Mouse (Mus musculus) hindbrain, embryonic 11.5 days (tissue): ENCODE data around the gene Dpy19l1. TPM values are rescaled to one million over a fixed set of nuclear protein-coding genes. Genes with fewer than 3 reads are reported as not detected.

ENCODE experiments used
- ATAC-seq: fragments of 200-750 bp; cut with Nextera tagmentation; 2 replicates; pipeline ENCODE4 v1.8.0; 2017; ENCODE audit warnings: mild to moderate bottlenecking, moderate TSS enrichment, moderate library complexity; ENCODE audit not compliant: low FRiP score
- DNase-seq: peaks from one replicate; pipeline ENCODE4 v3.0.0-alpha.2; 2015; ENCODE audit warnings: low spot score
- H3K27ac ChIP-seq: fragments of 300-500 bp; sonication (generic); 2 replicates; pipeline ENCODE4 v1.5.1; 2014; ENCODE audit warnings: mild to moderate bottlenecking, low read depth, low read length
- H3K27me3 ChIP-seq: fragments of 300-500 bp; sonication (generic); 2 replicates; pipeline ENCODE4 v1.6.1; 2014; ENCODE audit warnings: mild to moderate bottlenecking, low read length, moderate library complexity, mixed read lengths; ENCODE audit not compliant: control insufficient read depth, insufficient read depth
- H3K36me3 ChIP-seq: fragments of 300-500 bp; sonication (generic); 2 replicates; pipeline ENCODE4 v1.6.1; 2014; ENCODE audit warnings: mild to moderate bottlenecking, low read length, moderate library complexity, mixed read lengths; ENCODE audit not compliant: control insufficient read depth, insufficient read depth
- H3K4me1 ChIP-seq: fragments of 300-500 bp; sonication (generic); replicated peaks from 2 replicates; pipeline ENCODE4 v1.6.1; 2014; ENCODE audit warnings: low read length, mixed read lengths; ENCODE audit not compliant: control insufficient read depth, insufficient read depth
- H3K4me2 ChIP-seq: fragments of 300-500 bp; sonication (generic); replicated peaks from 2 replicates; pipeline ENCODE4 v1.6.1; 2014; ENCODE audit warnings: mild to moderate bottlenecking, low read depth, low read length
- H3K4me3 ChIP-seq: fragments of 300-500 bp; sonication (generic); 2 replicates; pipeline ENCODE4 v1.5.1; 2014; ENCODE audit warnings: low read depth, low read length
- H3K9ac ChIP-seq: fragments of 300-500 bp; sonication (generic); 2 replicates; pipeline ENCODE4 v1.6.1; 2014; ENCODE audit warnings: low read depth, low read length
- H3K9me3 ChIP-seq: fragments of 300-500 bp; sonication (generic); 2 replicates; pipeline ENCODE4 v1.6.1; 2016; ENCODE audit warnings: low read length; ENCODE audit not compliant: control insufficient read depth
- WGBS: fragments of 180-500 bp; shearing (Covaris S2); extraction: QIAGEN DNeasy Blood & Tissue Kit; methylation state at CpG from one replicate; pipeline ENCODE4 v1.1.7; 2014; 5-methylcytosine and 5-hydroxymethylcytosine counted together
- polyA plus RNA-seq: library from polyadenylated mRNA; unstranded; fragments of >200 nt; fragmentation: Nextera tagmentation; extraction: Ambion mirVana; gene quantifications from 2 replicates; pipeline ENCODE4 v1.2.1, GENCODE M21; 2014

Dpy19l1 gene
- 14.7 and 14.8 TPM in 2 replicates for polyA plus RNA-seq

- WGBS = under 1% methylated on average over 66 of the region's 99 CpGs
- Histone ChIP-seq H3K9ac (peak within 1 kb of the TSS; percentile 75), H3K27ac (peak within 1 kb of the TSS; percentile 89), H3K4me1 (no peaks in the 10 kb centered on the region; the same call in 1 of the 2 replicates), H3K4me3 (peak within 1 kb of the TSS; percentile 56), H3K27me3 (no peaks in the 10 kb centered on the region), H3K36me3 (no peaks in the 10 kb centered on the region), H3K9me3 (no peaks in the 10 kb centered on the region), H3K4me2 (peak within 1 kb of the TSS; percentile 60)
- peak; percentile 94 for DNase-seq
- ATAC-seq = peak; percentile 98
Observed at GRCm38 (mm10) chr9:24503067-24503857, at the start of gene Dpy19l1. Gene Dpy19l1 (minus strand): TSS chr9:24503140.

- ATAC-seq (no peak), DNase-seq (peak; percentile 5)
- Histone ChIP-seq H3K27me3 (no peaks in the 10 kb centered on the region), H3K4me3 (no peak overlapping the region), H3K36me3 (no peaks in the 10 kb centered on the region), H3K9ac (no peak overlapping the region), H3K4me2 (no peak overlapping the region), H3K27ac (no peak overlapping the region), H3K9me3 (no peaks in the 10 kb centered on the region), H3K4me1 (no peaks in the 10 kb centered on the region)
- 43% methylated on average over 2 of the region's 2 CpGs for WGBS
Observed at GRCm38 (mm10) chr9:24538159-24538558, 35.2 kb upstream of the Dpy19l1 start.

GRCm38 (mm10) chr9:24516575-24517139, 13.7 kb upstream of the Dpy19l1 start:
- no peak overlapping the region for H3K4me2 ChIP-seq
- peak; percentile 69; the same call in 1 of the 2 replicates for ATAC-seq
- DNase-seq = peak; percentile 66
- H3K9ac ChIP-seq = no peak overlapping the region
- H3K27ac ChIP-seq = no peak overlapping the region
- H3K27me3 ChIP-seq = no peaks in the 10 kb centered on the region
- WGBS = 58% methylated on average over 10 of the region's 10 CpGs
- no peak overlapping the region for H3K4me3 ChIP-seq
- no peaks in the 10 kb centered on the region for H3K9me3 ChIP-seq
- H3K36me3 ChIP-seq = no peaks in the 10 kb centered on the region
- no peaks in the 10 kb centered on the region for H3K4me1 ChIP-seq

GRCm38 (mm10) chr9:24514078-24514469, 11.1 kb upstream of the Dpy19l1 start:
- Histone ChIP-seq H3K36me3 (no peaks in the 10 kb centered on the region), H3K4me3 (no peak overlapping the region), H3K9me3 (no peaks in the 10 kb centered on the region), H3K4me2 (no peak overlapping the region), H3K4me1 (no peaks in the 10 kb centered on the region), H3K27ac (no peak overlapping the region), H3K9ac (no peak overlapping the region), H3K27me3 (no peaks in the 10 kb centered on the region)
- ATAC-seq (no peak), DNase-seq (no peak)
- WGBS = 71% methylated on average over 5 of the region's 5 CpGs

GRCm38 (mm10) chr9:24513290-24514077, 10.5 kb upstream of the Dpy19l1 start:
- WGBS = 76% methylated on average over 9 of the region's 9 CpGs
- DNase-seq (no peak), ATAC-seq (no peak)
- no peak overlapping the region for H3K27ac ChIP-seq
- H3K36me3 ChIP-seq = no peaks in the 10 kb centered on the region
- H3K9me3 ChIP-seq = no peaks in the 10 kb centered on the region
- no peak overlapping the region for H3K4me3 ChIP-seq
- H3K9ac ChIP-seq = no peak overlapping the region
- H3K4me1 ChIP-seq = no peaks in the 10 kb centered on the region
- H3K4me2 ChIP-seq = no peak overlapping the region
- no peaks in the 10 kb centered on the region for H3K27me3 ChIP-seq

GRCm38 (mm10) chr9:24512121-24512539, 9.2 kb upstream of the Dpy19l1 start:
- Histone ChIP-seq H3K4me3 (no peak overlapping the region), H3K9me3 (no peaks in the 10 kb centered on the region), H3K4me1 (no peaks in the 10 kb centered on the region), H3K9ac (no peak overlapping the region), H3K27me3 (no peaks in the 10 kb centered on the region), H3K4me2 (no peak overlapping the region), H3K36me3 (no peaks in the 10 kb centered on the region), H3K27ac (no peak overlapping the region)
- DNase-seq = no peak
- WGBS = 91% methylated on average over 5 of the region's 5 CpGs
- no peak for ATAC-seq

GRCm38 (mm10) chr9:24511371-24512120, 8.6 kb upstream of the Dpy19l1 start:
- Histone ChIP-seq H3K9ac (no peak overlapping the region), H3K4me2 (no peak overlapping the region), H3K4me1 (no peaks in the 10 kb centered on the region), H3K27ac (no peak overlapping the region), H3K36me3 (no peaks in the 10 kb centered on the region), H3K9me3 (no peaks in the 10 kb centered on the region), H3K4me3 (no peak overlapping the region), H3K27me3 (no peaks in the 10 kb centered on the region)
- 88% methylated on average over 4 of the region's 4 CpGs for WGBS
- no peak for DNase-seq
- no peak for ATAC-seq

GRCm38 (mm10) chr9:24508880-24509279, 5.9 kb upstream of the Dpy19l1 start:
- ATAC-seq = no peak
- no peaks in the 10 kb centered on the region for H3K9me3 ChIP-seq
- H3K9ac ChIP-seq = no peak overlapping the region
- H3K4me3 ChIP-seq = no peak overlapping the region
- no peak overlapping the region for H3K4me2 ChIP-seq
- H3K27ac ChIP-seq = no peak overlapping the region
- no peaks in the 10 kb centered on the region for H3K4me1 ChIP-seq
- no peaks in the 10 kb centered on the region for H3K36me3 ChIP-seq
- 84% methylated on average over 4 of the region's 4 CpGs for WGBS
- no peaks in the 10 kb centered on the region for H3K27me3 ChIP-seq
- no peak for DNase-seq
